Mouse (Mus musculus): ENCODE data around the gene Olfr313.

GRCm38 (mm10) chr11:58788346-58788745, 26.5 kb upstream of the Olfr313 start:
- no peak for TF ChIP-seq CTCF (IDR thresholded peaks at IDR 0.05; ENCODE audit: insufficient read depth, low read length)
- no peak for TF ChIP-seq POLR2A (IDR thresholded peaks at IDR 0.05; ENCODE audit: borderline replicate concordance, extremely low read depth, low read depth, low read length)

Data from lung, adult 2 months (tissue).